Mouse (Mus musculus) hindbrain, embryonic 12.5 days (tissue): Measurements from ENCODE around the gene Scimp. TPM values are rescaled to one million over a fixed set of nuclear protein-coding genes. Genes with fewer than 3 reads are reported as not detected.

Source experiments
- ATAC-seq: fragments of 200-750 bp; cut with Nextera tagmentation; 2 replicates; pipeline ENCODE4 v1.8.0; 2017; ENCODE audit warnings: moderate TSS enrichment; ENCODE audit not compliant: low FRiP score
- H3K27ac ChIP-seq: fragments of 300-500 bp; sonication (generic); 2 replicates; pipeline ENCODE4 v1.5.1; 2016; ENCODE audit warnings: mild to moderate bottlenecking
- H3K27me3 ChIP-seq: fragments of 300-500 bp; sonication (generic); 2 replicates; pipeline ENCODE4 v1.6.1; 2016; ENCODE audit warnings: mild to moderate bottlenecking
- H3K36me3 ChIP-seq: fragments of 300-500 bp; sonication (generic); 2 replicates; pipeline ENCODE4 v1.6.1; 2016; ENCODE audit warnings: mild to moderate bottlenecking
- H3K4me1 ChIP-seq: fragments of 300-500 bp; sonication (generic); 2 replicates; pipeline ENCODE4 v1.6.1; 2016
- H3K4me2 ChIP-seq: fragments of 300-500 bp; sonication (generic); replicated peaks from 2 replicates; pipeline ENCODE4 v1.6.1; 2016; ENCODE audit warnings: mild to moderate bottlenecking
- H3K4me3 ChIP-seq: fragments of 300-500 bp; sonication (generic); 2 replicates; pipeline ENCODE4 v1.5.1; 2016; ENCODE audit warnings: mild to moderate bottlenecking
- H3K9ac ChIP-seq: fragments of 300-500 bp; sonication (generic); 2 replicates; pipeline ENCODE4 v1.6.1; 2016; ENCODE audit warnings: mild to moderate bottlenecking, moderate library complexity
- H3K9me3 ChIP-seq: fragments of 300-500 bp; sonication (generic); replicated peaks from 2 replicates; pipeline ENCODE4 v1.6.1; 2016; ENCODE audit warnings: mild to moderate bottlenecking
- WGBS: fragments of 180-500 bp; shearing (Covaris S2); methylation state at CpG from one replicate; pipeline ENCODE4 v1.1.7; 2016; 5-methylcytosine and 5-hydroxymethylcytosine counted together
- microRNA-seq: library from miRNA; unstranded; fragments of <30 nt; microRNA quantifications from one replicate; pipeline ENCODE4, GENCODE M21; 2017
- polyA plus RNA-seq: library from polyadenylated mRNA; unstranded; fragments of >200 nt; fragmentation: Nextera tagmentation; extraction: Ambion mirVana; gene quantifications from 2 replicates; pipeline ENCODE4 v1.2.1, GENCODE M21; 2016

Gene Scimp
- polyA plus RNA-seq, 1 experiment from 2014 or later = not detected

- Histone ChIP-seq H3K4me1 (no peaks in the 10 kb centered on the region), H3K9ac (no peak overlapping the region), H3K9me3 (no peaks in the 10 kb centered on the region), H3K36me3 (no peaks in the 10 kb centered on the region), H3K27ac (no peak overlapping the region), H3K27me3 (no peaks in the 10 kb centered on the region), H3K4me3 (no peak overlapping the region), H3K4me2 (no peak overlapping the region)
- WGBS = 64% methylated on average over 7 of the region's 7 CpGs
- no peak for ATAC-seq
These were observed 57.4 kb downstream of the Scimp start for GRCm38 (mm10) chr11:70754958-70755357.

- H3K9ac ChIP-seq = no peak overlapping the region
- no peak overlapping the region for H3K27ac ChIP-seq
- no peaks in the 10 kb centered on the region for H3K36me3 ChIP-seq
- H3K27me3 ChIP-seq = no peaks in the 10 kb centered on the region
- H3K9me3 ChIP-seq = no peaks in the 10 kb centered on the region
- no peak overlapping the region for H3K4me3 ChIP-seq
- 76% methylated on average over 4 of the region's 4 CpGs for WGBS
- no peak for ATAC-seq
- H3K4me2 ChIP-seq = no peak overlapping the region
- no peaks in the 10 kb centered on the region for H3K4me1 ChIP-seq
These were observed 57.9 kb downstream of the Scimp start for GRCm38 (mm10) chr11:70754476-70754875.

GRCm38 (mm10) chr11:70753146-70753545 lies 59.2 kb downstream of the Scimp start:
- no peak overlapping the region for H3K27ac ChIP-seq

GRCm38 (mm10) chr11:70752337-70753017 lies 59.9 kb downstream of the Scimp start:
- no peaks in the 10 kb centered on the region for H3K36me3 ChIP-seq
- no peak overlapping the region for H3K9ac ChIP-seq
- no peaks in the 10 kb centered on the region for H3K4me1 ChIP-seq
- no peak overlapping the region for H3K4me2 ChIP-seq
- no peaks in the 10 kb centered on the region for H3K27me3 ChIP-seq
- no peak for ATAC-seq
- H3K4me3 ChIP-seq = no peak overlapping the region
- WGBS = 82% methylated on average over 4 of the region's 4 CpGs
- no peak overlapping the region for H3K27ac ChIP-seq
- H3K9me3 ChIP-seq = no peaks in the 10 kb centered on the region

More at GRCm38 (mm10) chr11:70753146-70753545, 59.2 kb downstream of the Scimp start:
- no peak overlapping the region for H3K4me2 ChIP-seq
- H3K36me3 ChIP-seq = no peaks in the 10 kb centered on the region
- ATAC-seq = no peak
- H3K9ac ChIP-seq = no peak overlapping the region
- H3K4me3 ChIP-seq = no peak overlapping the region
- no peaks in the 10 kb centered on the region for H3K27me3 ChIP-seq
- WGBS = 91% methylated on average over 10 of the region's 10 CpGs
- H3K4me1 ChIP-seq = no peaks in the 10 kb centered on the region
- H3K9me3 ChIP-seq = no peaks in the 10 kb centered on the region

- H3K9ac ChIP-seq = no peak overlapping the region
- no peak overlapping the region for H3K27ac ChIP-seq
- WGBS = 92% methylated on average over 4 of the region's 4 CpGs
These were observed 64.4 kb downstream of the Scimp start for GRCm38 (mm10) chr11:70747876-70748545.

GRCm38 (mm10) chr11:70745636-70746035 lies 66.8 kb downstream of the Scimp start:
- H3K4me2 ChIP-seq = no peak overlapping the region
- no peak overlapping the region for H3K4me3 ChIP-seq
- H3K36me3 ChIP-seq = no peaks in the 10 kb centered on the region
- H3K9me3 ChIP-seq = no peaks in the 10 kb centered on the region
- WGBS = 85% methylated on average over 7 of the region's 7 CpGs
- H3K9ac ChIP-seq = no peak overlapping the region
- H3K27me3 ChIP-seq = no peaks in the 10 kb centered on the region
- no peaks in the 10 kb centered on the region for H3K4me1 ChIP-seq
- H3K27ac ChIP-seq = no peak overlapping the region
- no peak for ATAC-seq

More at GRCm38 (mm10) chr11:70747876-70748545, 64.4 kb downstream of the Scimp start:
- H3K4me1 ChIP-seq = no peaks in the 10 kb centered on the region
- no peak for ATAC-seq
- no peaks in the 10 kb centered on the region for H3K9me3 ChIP-seq
- no peaks in the 10 kb centered on the region for H3K36me3 ChIP-seq
- no peaks in the 10 kb centered on the region for H3K27me3 ChIP-seq
- H3K4me2 ChIP-seq = no peak overlapping the region
- H3K4me3 ChIP-seq = no peak overlapping the region

- no peaks in the 10 kb centered on the region for H3K4me1 ChIP-seq
- no peak overlapping the region for H3K27ac ChIP-seq
- no peak overlapping the region for H3K4me2 ChIP-seq
- WGBS = 76% methylated on average over 12 of the region's 12 CpGs
- no peaks in the 10 kb centered on the region for H3K36me3 ChIP-seq
- no peak overlapping the region for H3K4me3 ChIP-seq
- H3K27me3 ChIP-seq = no peaks in the 10 kb centered on the region
- no peak for ATAC-seq
- no peak overlapping the region for H3K9ac ChIP-seq
- H3K9me3 ChIP-seq = no peaks in the 10 kb centered on the region
These were observed 69.6 kb downstream of the Scimp start for GRCm38 (mm10) chr11:70742581-70743459.

GRCm38 (mm10) chr11:70742117-70742516 lies 70.3 kb downstream of the Scimp start:
- H3K4me1 ChIP-seq = no peaks in the 10 kb centered on the region
- no peaks in the 10 kb centered on the region for H3K27me3 ChIP-seq
- ATAC-seq = no peak
- H3K4me3 ChIP-seq = no peak overlapping the region
- H3K9me3 ChIP-seq = no peaks in the 10 kb centered on the region
- no peak overlapping the region for H3K27ac ChIP-seq
- no peak overlapping the region for H3K4me2 ChIP-seq
- H3K36me3 ChIP-seq = no peaks in the 10 kb centered on the region
- no peak overlapping the region for H3K9ac ChIP-seq
- 81% methylated on average over 7 of the region's 7 CpGs for WGBS

- no peak for ATAC-seq
- H3K9me3 ChIP-seq = no peaks in the 10 kb centered on the region
- H3K4me3 ChIP-seq = no peak overlapping the region
- no peak overlapping the region for H3K4me2 ChIP-seq
- H3K27me3 ChIP-seq = no peaks in the 10 kb centered on the region
- no peaks in the 10 kb centered on the region for H3K4me1 ChIP-seq
- no peaks in the 10 kb centered on the region for H3K36me3 ChIP-seq
- no peak overlapping the region for H3K27ac ChIP-seq
- no peak overlapping the region for H3K9ac ChIP-seq
- 89% methylated on average over 3 of the region's 3 CpGs for WGBS
These were observed 70.8 kb downstream of the Scimp start for GRCm38 (mm10) chr11:70741603-70742002.

Small RNA genes within 50 kb of the gene (microRNA-seq; reads per million reads assigned to microRNA genes)
- gene Gm22760 = not detected

Other genes starting within 250 kb of the Scimp start
- 17.3 and 19.1 TPM in 2 replicates for gene Mink1, start 249.7 kb downstream of the Scimp start, polyA plus RNA-seq
- not detected in 2 replicates for gene 4930544D05Rik, start 196.7 kb downstream of the Scimp start, polyA plus RNA-seq
- gene Chrne, start 193.4 kb downstream of the Scimp start, polyA plus RNA-seq = not detected in 2 replicates
- gene Gp1ba, start 173.5 kb downstream of the Scimp start, polyA plus RNA-seq = 0.10 and 0.38 TPM in 2 replicates
- 96.0 and 102 TPM in 2 replicates for gene Rnf167, start 165.4 kb downstream of the Scimp start, polyA plus RNA-seq
- 145 and 148 TPM in 2 replicates for gene Slc25a11, start 165.1 kb downstream of the Scimp start, polyA plus RNA-seq
- gene Pfn1, start 157.9 kb downstream of the Scimp start, polyA plus RNA-seq = 1,190 and 1,267 TPM in 2 replicates
- gene Eno3, start 155.4 kb downstream of the Scimp start, polyA plus RNA-seq = 14.9 and 18.5 TPM in 2 replicates
- gene Spag7, start 143.2 kb downstream of the Scimp start, polyA plus RNA-seq = 143 and 144 TPM in 2 replicates
- 15.2 and 15.7 TPM in 2 replicates for gene Camta2, start 124.5 kb downstream of the Scimp start, polyA plus RNA-seq
- gene Inca1, start 112.4 kb downstream of the Scimp start, polyA plus RNA-seq = 0.99 and 1.4 TPM in 2 replicates
- 2.3 and 3.0 TPM in 2 replicates for gene Kif1c, start 112.0 kb downstream of the Scimp start, polyA plus RNA-seq
- gene Zfp3, start 48.4 kb downstream of the Scimp start, polyA plus RNA-seq = 11.1 and 12.7 TPM in 2 replicates
- 56.9 and 58.5 TPM in 2 replicates for gene Rabep1, start 32.2 kb upstream of the Scimp start, polyA plus RNA-seq
- 131 and 148 TPM in 2 replicates for gene Nup88, start 157.4 kb upstream of the Scimp start, polyA plus RNA-seq
- 58.2 and 68.5 TPM in 2 replicates for gene Rpain, start 157.6 kb upstream of the Scimp start, polyA plus RNA-seq
- gene C1qbp, start 170.4 kb upstream of the Scimp start, polyA plus RNA-seq = 204 and 206 TPM in 2 replicates
- gene Dhx33, start 191.9 kb upstream of the Scimp start, polyA plus RNA-seq = 21.3 and 22.3 TPM in 2 replicates
- gene Mis12, start 207.0 kb upstream of the Scimp start, polyA plus RNA-seq = 49.7 and 53.4 TPM in 2 replicates
- gene Derl2, start 207.3 kb upstream of the Scimp start, polyA plus RNA-seq = 41.1 and 44.8 TPM in 2 replicates
- gene 6330403K07Rik, start 220.9 kb upstream of the Scimp start, polyA plus RNA-seq = 417 TPM in 2 replicates